Mouse (Mus musculus) left cerebral cortex, adult 2 months (tissue): ENCODE measurements around the gene Hist1h4c. TPM values are rescaled to one million over a fixed set of nuclear protein-coding genes. Genes with fewer than 3 reads are reported as not detected.
"Not testable (repeated sequence)": the region's sequence is repeated elsewhere in the genome, so short reads cannot be mapped to it uniquely, and the experiment has no call there.

Experiments used
- DNase-seq, 2 experiments: peaks; one replicate each; pipeline ENCODE4 v3.0.0; 2021 to 2022; ENCODE audit warnings: low spot score in 2 of 2, mixed read lengths in 1 of 2; ENCODE audit errors: extremely low spot score in 1 of 2
- H3K27ac ChIP-seq: fragments of 200-600 bp; 2 replicates; pipeline ENCODE4 v1.8.1; 2022
- H3K4me3 ChIP-seq: fragments of 200-600 bp; 2 replicates; pipeline ENCODE4 v1.8.1; 2022
- CTCF ChIP-seq: fragments of 200-600 bp; IDR thresholded peaks from 2 replicates; pipeline ENCODE4 v1.8.1; 2022; ENCODE audit warnings: antibody characterized with exemption, mild to moderate bottlenecking, moderate library complexity
- intact Hi-C: fragments of 180-260 bp; cut with DNase I; formaldehyde crosslinking; loops from one replicate; pipeline ENCODE4 v1.15.1; 2025
- total RNA-seq, 2 experiments: library from RNA; stranded (reverse); gene quantifications; 2 replicates each; pipeline ENCODE4 v1.2.3; 2021

Gene Hist1h4c
- total RNA-seq, 2 experiments from 2014 or later, result 103 TPM

DNA sequence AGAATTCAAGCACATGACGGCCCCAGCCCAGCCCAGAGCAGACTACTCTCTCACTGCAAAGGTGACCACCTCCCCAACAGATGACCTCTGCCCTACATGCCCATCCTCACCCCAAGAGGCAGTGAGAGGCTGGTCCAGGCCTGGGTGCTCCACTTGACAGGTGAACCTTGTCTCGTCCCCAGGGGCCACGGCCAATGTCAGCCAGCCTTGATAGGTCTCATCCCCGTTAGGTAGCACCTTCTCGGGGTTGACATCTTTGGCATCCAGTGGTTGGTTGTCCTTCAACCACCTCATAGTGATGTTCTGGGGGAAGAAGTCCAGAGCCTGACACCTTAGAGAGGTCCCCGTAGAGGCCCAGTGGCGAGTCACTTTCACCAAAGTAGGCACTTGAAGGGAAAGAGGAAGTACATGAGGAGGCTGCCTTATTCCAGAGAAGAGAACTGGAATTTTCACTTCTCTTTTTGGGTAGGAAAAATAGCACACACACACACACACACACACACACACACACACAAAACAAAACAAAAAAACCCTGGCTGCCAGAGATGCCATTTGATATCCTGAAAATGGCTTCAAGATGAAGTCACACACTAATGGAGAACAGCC, 7.6 kb upstream of the Hist1h4c start:
- no peak for DNase-seq
- H3K4me3 ChIP-seq, result no peak overlapping the region
- H3K27ac ChIP-seq, result no peak overlapping the region
- intact Hi-C loops, result no loop called here
- TF ChIP-seq CTCF, result no peak

DNA sequence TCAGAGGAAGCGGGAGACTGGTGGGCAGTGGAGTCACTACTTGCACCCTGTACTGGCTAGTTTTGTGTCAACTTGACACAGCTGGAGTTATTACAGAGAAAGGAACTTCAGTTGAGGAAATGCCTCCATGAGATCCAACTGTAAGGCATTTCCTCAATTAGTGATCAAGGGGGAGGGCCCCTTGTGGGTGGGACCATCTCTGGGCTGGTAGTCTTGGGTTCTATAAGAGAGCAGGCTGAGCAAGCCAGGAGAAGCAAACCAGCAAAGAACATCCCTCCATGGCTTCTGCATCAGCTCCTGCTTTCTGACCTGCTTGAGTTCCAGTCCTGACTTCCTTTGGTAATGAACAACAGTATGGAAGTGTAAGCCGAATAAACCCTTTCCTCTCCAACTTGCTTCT, 4.5 kb upstream of the Hist1h4c start:
- intact Hi-C loops, result not testable (repeated sequence)

DNA sequence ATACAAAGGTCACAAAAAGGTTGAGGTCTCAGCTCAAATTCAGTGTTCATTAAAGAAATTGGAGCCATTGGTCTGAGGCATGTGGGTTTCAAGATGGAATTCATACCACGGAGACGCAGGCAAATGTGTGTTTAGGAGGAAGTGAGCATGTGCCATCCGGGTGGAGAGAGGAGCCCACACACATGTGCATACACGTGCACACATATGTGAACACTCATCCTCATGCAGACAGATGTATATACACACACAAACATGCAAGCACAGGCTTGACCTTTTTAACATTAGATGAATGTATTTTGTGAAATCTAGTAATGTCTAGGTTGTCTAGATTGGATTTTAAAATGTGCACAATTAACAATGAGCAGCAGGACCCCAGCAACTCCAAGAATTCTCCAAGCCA, 4.0 kb upstream of the Hist1h4c start:
- intact Hi-C loops, result no loop called here

More for the DNA sequence above, 4.5 kb upstream of the Hist1h4c start:
- not testable (repeated sequence) for H3K4me3 ChIP-seq, DNase-seq, H3K27ac ChIP-seq

DNA sequence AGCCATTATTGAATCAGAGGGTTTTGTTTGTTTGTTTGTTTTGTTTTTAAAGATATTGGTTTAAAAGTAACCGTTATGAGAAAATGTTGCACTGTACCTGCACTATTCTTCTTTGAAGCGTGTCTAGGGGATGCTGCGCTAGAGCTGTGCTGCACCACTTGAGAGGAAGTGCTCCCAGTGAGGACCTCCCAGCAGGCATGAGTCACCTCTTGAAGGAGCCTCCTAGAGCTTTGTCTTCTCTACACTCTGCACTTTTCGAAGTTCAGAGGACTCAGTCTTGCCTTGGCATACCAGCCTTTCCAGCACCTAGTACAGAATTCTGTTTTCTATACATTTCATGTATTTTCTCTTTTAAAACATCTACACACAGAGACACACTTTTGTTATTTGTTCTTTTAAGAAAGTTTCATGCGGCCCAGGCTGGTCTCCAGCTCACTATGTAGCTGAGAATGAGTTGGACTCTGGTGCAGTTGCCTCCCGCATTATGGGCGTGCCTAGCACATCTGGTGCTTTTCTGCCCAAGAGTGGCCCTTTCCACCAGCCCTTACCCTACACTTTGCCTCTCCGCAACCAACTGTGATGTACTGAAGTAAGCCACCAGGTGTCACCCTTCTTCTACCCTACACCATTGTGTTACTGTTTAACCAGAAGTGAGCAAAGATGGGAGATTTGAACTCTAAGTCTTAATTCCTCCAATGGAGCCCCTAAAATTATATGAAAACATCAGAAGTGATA, 2.7 kb upstream of the Hist1h4c start:
- Histone ChIP-seq H3K4me3 (no peak overlapping the region), H3K27ac (no peak overlapping the region)
- peak; percentile 65 for DNase-seq
- peak; percentile 90 for TF ChIP-seq CTCF
- intact Hi-C loops, result loop anchor here (1.0 kb wide), 1 partner anchor 31 kb away; no protein-coding TSS in a partner anchor

More for the DNA sequence above, 4.0 kb upstream of the Hist1h4c start:
- no peak for TF ChIP-seq CTCF
- no peak overlapping the region for H3K27ac ChIP-seq
- no peak overlapping the region for H3K4me3 ChIP-seq
- no peak for DNase-seq

DNA sequence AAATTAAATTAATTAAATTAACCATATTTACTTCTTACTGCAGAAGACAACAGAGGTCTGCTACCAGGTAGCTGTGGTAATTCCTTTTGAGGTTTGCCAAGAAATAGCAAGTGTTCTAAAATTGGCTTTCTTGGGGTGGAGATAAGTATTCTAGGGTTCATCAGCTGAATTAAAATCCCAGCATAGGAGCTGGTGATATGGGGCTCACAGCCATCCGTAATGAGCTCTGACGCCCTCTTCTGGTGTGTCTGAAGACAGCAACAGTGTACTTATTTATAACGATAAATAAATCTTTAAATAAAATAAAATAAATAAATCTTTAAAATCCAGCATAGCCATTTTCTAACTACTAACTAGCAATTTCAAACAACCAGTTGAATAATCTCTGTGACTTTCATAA, 1.5 kb upstream of the Hist1h4c start:
- peak; percentile 34 for TF ChIP-seq CTCF
- Histone ChIP-seq H3K27ac (no peak overlapping the region), H3K4me3 (no peak overlapping the region)
- intact Hi-C loops, result loop anchor here (5.0 to 10.0 kb wide), 5 partner anchors 77 to 1945 kb away; partner anchors contain the start of genes Hist1h1b, Hist1h1e, Hist1h2ag and Hist1h2ak
- no peak for DNase-seq

DNA sequence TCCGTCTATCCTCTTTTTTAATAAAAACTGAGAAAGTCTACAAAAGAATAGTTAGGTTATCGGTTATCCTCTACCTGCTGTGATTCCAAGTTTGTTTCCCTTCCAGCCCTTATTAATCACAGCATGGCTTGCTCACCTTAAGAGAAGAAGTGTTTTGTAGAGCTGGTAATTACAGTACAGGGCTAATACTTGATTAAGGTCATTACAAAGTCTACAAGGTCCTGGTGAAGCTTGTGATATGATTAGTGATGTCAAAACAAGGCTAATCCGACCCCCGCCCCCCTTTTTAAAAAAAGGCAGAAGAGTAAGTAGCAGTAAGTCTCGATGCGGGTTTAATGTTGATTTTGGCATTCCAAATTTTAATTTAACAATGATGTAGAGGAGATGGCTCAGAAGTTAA, 742 bp upstream of the Hist1h4c start:
- no peak for DNase-seq
- intact Hi-C loops, result loop anchor here (1.0 to 10.0 kb wide), 6 partner anchors 14 to 1944 kb away; partner anchors contain the start of genes Hist1h1b, Hist1h1e, Hist1h2ag and Hist1h2ak
- Histone ChIP-seq H3K4me3 (peak overlapping the region; percentile 62; the same call in 1 of the 2 replicates), H3K27ac (no peak overlapping the region)
- TF ChIP-seq CTCF, result no peak

GRCm38 (mm10) chr13:23697491-23698299, 559 bp downstream of the Hist1h4c start:
- peak in 1 of 2 experiments; percentile 56 for DNase-seq
- TF ChIP-seq CTCF, result peak; percentile 79

DNA sequence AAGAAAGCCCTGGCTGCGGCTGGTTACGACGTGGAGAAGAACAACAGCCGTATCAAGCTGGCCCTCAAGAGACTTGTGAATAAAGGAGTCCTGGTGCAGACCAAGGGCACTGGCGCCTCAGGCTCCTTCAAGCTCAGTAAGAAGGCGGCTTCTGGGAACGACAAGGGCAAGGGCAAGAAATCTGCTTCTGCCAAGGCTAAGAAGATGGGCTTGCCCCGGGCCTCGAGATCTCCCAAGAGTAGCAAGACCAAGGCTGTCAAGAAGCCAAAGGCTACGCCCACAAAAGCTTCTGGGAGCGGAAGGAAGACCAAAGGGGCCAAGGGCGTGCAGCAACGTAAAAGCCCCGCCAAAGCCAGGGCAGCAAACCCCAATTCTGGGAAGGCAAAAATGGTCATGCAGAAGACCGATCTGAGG, 2.2 kb downstream of the Hist1h4c start:
- TF ChIP-seq CTCF, result no peak
- intact Hi-C loops, result loop anchor here (5.0 to 10.0 kb wide), 5 partner anchors 74 to 1941 kb away; partner anchors contain the start of genes Hist1h1b, Hist1h1e, Hist1h2ag and Hist1h2ak
- Histone ChIP-seq H3K4me3 (no peak overlapping the region), H3K27ac (no peak overlapping the region)
- no peak for DNase-seq

More at GRCm38 (mm10) chr13:23697491-23698299, 559 bp downstream of the Hist1h4c start:
- peak overlapping the region; percentile 62 for H3K4me3 ChIP-seq
- H3K27ac ChIP-seq, result peak overlapping the region; percentile 82
- intact Hi-C loops, result loop anchor here (1.0 to 10.0 kb wide), 6 partner anchors 12 to 1943 kb away; partner anchors contain the start of genes Hist1h1b, Hist1h1e, Hist1h2ag and Hist1h2ak

DNA sequence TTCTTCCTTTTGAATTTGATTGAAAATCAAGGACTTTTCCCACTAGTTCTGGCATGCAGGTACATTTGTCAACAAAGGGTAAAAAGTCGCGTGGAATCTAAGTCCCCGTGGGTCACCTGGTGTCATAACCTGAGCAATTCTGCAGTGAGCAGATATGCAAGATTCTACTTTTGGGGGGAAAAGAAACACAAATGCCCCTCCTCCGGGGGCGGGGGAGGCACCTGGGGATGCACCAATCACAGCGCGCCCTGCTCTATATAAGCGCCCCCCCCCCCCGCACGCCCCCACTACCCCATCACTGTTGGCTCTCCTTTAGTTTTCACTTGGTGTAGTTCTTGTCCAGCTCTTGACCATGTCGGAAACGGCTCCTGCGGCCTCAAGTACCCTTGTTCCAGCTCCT, 2.7 kb downstream of the Hist1h4c start, which contains the start of gene Hist1h1t:
Gene Hist1h1t, plus strand, starts transcription at position 301 of the 400 bp plus-strand sequence.
- no peak within 1 kb of the TSS for H3K4me3 ChIP-seq
- intact Hi-C loops, result loop anchor here (5.0 to 10.0 kb wide), 5 partner anchors 73 to 1941 kb away; partner anchors contain the start of genes Hist1h1b, Hist1h1e, Hist1h2ag and Hist1h2ak
- no peak within 1 kb of the TSS for H3K27ac ChIP-seq
- no peak for DNase-seq
- no peak for TF ChIP-seq CTCF

DNA sequence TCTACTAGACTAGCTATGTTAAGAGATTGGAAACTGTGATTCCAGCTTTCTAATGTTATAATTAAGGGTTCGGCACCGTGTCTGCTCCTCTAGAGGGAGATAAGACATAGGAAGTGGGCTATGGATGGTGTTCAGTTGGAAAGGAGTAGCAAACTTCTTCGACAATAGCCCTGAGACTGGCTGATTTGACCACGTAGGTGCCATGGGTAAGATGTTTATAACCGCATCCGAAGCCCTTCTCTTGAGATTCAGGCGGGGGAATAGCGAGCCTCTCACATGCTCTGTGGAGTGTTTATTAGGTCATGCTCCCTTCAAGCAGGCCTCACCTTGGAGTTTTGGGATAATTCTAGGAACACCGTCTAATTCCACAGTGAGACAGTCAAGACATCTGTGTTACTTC, 3.3 kb downstream of the Hist1h4c start:
- Histone ChIP-seq H3K27ac (no peak overlapping the region), H3K4me3 (no peak overlapping the region)
- intact Hi-C loops, result loop anchor here (5.0 to 10.0 kb wide), 5 partner anchors 73 to 1940 kb away; partner anchors contain the start of genes Hist1h1b, Hist1h1e, Hist1h2ag and Hist1h2ak
- no peak for DNase-seq
- no peak for TF ChIP-seq CTCF

DNA sequence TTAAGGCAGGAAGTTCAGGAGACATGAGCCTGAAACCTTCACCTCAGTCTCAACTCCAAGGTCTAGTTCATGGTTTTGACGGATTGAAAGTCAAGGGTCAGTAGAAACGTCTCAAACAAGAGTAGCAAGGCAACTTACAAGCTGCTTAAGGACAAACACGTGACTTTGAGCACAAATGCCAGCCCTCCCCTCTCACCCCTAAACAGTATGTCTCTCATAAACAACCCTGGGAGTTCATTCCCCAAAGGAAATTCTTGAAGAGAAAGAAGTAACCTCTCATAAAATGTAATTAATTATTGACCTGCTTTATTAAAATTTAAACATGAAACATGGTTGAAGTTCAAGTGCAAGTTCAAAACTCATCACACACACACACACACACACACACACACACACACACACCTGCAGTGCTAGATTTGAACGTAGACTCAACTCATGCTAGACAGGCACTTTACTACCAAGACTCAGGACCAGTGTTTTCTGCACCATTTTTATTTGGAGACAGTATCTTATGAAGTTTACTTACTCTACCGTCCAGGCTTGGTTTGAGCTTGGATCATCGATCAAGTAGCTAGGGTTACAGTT, 4.3 kb downstream of the Hist1h4c start:
- no peak for TF ChIP-seq CTCF
- intact Hi-C loops, result loop anchor here (10.0 kb wide), 2 partner anchors 1909 to 1939 kb away; partner anchors contain the start of genes Hist1h1b, Hist1h2ak, Hist1h2an and Hist1h2bn
- DNase-seq, result no peak
- Histone ChIP-seq H3K27ac (no peak overlapping the region), H3K4me3 (no peak overlapping the region)
